Mouse (Mus musculus): ENCODE measurements around the gene Gnptg. TPM values are rescaled to one million over a fixed set of nuclear protein-coding genes. Genes with fewer than 3 reads are reported as not detected.

The Gnptg gene
- total RNA-seq, 1 experiment, result 17.3 TPM

DNA sequence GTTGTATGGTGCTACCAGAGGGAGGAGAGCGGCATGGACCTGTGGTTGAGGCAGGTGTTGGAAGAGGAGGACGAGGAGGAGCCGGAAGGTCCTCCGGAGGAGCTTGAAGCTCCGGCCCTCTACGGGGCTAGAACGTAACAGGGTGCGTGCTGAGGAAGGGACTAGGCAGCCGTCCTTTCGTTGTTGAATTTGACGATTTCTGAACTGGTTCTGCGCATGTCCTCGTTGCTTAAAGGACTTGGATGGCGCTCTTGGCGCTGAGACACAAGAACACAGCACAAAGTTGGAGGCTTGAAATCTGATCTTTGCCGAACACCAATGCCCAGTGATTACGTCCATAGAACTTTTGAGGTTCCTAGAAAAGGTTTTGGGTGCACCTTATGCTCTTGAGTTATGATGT, 55.0 kb downstream of the Gnptg start:
- DNase-seq (ENCODE audit: low read depth, low spot score), result no peak
- no peaks in the 10 kb centered on the region for H3K9me3 ChIP-seq (ENCODE audit: control insufficient read depth, insufficient read depth, low read depth, low read length)
- peak overlapping the region; percentile 83 for H3K9ac ChIP-seq (ENCODE audit: insufficient read depth, low read depth, low read length, poor library complexity, severe bottlenecking)
- in situ Hi-C loops (cut with MboI; ENCODE audit: low sequenced_read_pairs in 2 of 2, unreplicated experiment in 2 of 2), result no loop called here
- H3K27ac ChIP-seq (ENCODE audit: insufficient read depth, low read depth, low read length, poor library complexity, severe bottlenecking), result no peak overlapping the region
- 0 out of 2 replicates have a peak, but pooled peaks cover 2% of the 10 kb centered on the region for H3K36me3 ChIP-seq (ENCODE audit: control insufficient read depth, insufficient read depth, low read length, poor library complexity, severe bottlenecking)
- TF ChIP-seq CHD2 (IDR thresholded peaks at IDR 0.05; ENCODE audit: low read depth, low read length) (no peak), MAFK (IDR thresholded peaks at IDR 0.05; ENCODE audit: insufficient read depth, low read depth, low read length) (no peak), ZC3H11A (IDR thresholded peaks at IDR 0.05; ENCODE audit: borderline replicate concordance, low read depth, low read length) (no peak), HCFC1 (IDR thresholded peaks at IDR 0.05; ENCODE audit: borderline replicate concordance, insufficient read depth, low read length) (no peak), ZNF384 (IDR thresholded peaks at IDR 0.05; ENCODE audit: low read depth, low read length) (no peak)
- H3K4me1 ChIP-seq (ENCODE audit: control insufficient read depth in 2 of 2, insufficient read depth in 2 of 2, low read length in 2 of 2, poor library complexity in 1 of 2), result peaks cover 0 to 2% of the 10 kb centered on the region in 2 experiments; a peak in 1 of 4 replicates
- peak overlapping the region; percentile 81 to 86 for H3K4me3 ChIP-seq (ENCODE audit: insufficient read depth in 1 of 2, low read depth in 1 of 2, low read length in 2 of 2, poor library complexity in 1 of 2, severe bottlenecking in 1 of 2)

DNA sequence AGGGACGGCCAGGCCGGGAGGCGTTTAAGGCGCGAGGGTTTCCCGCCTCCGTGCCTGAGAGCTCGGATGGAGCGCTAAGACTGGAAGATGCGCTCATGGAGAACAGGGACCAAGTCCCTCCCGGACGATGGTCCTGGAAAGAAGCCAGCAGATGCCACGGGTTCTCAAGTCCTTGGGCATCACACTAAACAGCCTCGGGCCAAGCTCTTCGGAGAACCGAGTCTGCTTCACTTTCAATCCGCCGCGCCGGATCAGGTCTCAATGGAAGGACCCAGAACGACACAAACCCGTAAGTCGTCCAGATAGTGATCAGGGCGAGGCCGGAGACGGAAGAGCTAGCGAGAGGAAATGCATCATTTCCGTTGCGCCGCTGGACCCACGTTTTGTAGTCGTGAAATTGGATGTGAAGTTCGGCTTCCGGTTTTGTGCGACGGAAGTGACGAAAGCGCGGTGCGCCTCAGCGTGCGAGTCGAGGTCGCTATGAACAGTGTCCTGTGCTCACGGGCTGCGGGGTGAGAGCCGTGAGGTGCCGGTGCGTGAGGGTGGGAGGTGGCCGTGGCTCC, 55.7 kb downstream of the Gnptg start, which contains the start of gene BC003965:
TSS of gene BC003965 (plus strand) at position 426 of the 563 bp plus-strand sequence.
- H3K4me3 ChIP-seq (ENCODE audit: insufficient read depth in 1 of 2, low read depth in 1 of 2, low read length in 2 of 2, poor library complexity in 1 of 2, severe bottlenecking in 1 of 2), result peak within 1 kb of the TSS; percentile 81 to 86
- in situ Hi-C loops (cut with MboI; ENCODE audit: low sequenced_read_pairs in 2 of 2, unreplicated experiment in 2 of 2), result no loop called here
- peak within 1 kb of the TSS; percentile 88 for H3K9ac ChIP-seq (ENCODE audit: insufficient read depth, low read depth, low read length, poor library complexity, severe bottlenecking)
- 0 out of 2 replicates have a peak, but pooled peaks cover 2% of the 10 kb centered on the region for H3K36me3 ChIP-seq (ENCODE audit: control insufficient read depth, insufficient read depth, low read length, poor library complexity, severe bottlenecking)
- DNase-seq (ENCODE audit: low read depth, low spot score), result peak; percentile 97
- no peaks in the 10 kb centered on the region for H3K9me3 ChIP-seq (ENCODE audit: control insufficient read depth, insufficient read depth, low read depth, low read length)
- peak; percentile 98 for TF ChIP-seq HCFC1 (IDR thresholded peaks at IDR 0.05; ENCODE audit: borderline replicate concordance, insufficient read depth, low read length)
- no peak for TF ChIP-seq CHD2 (IDR thresholded peaks at IDR 0.05; ENCODE audit: low read depth, low read length)
- no peaks in the 10 kb centered on the region; a peak in 1 of 4 replicates for H3K4me1 ChIP-seq (ENCODE audit: control insufficient read depth in 2 of 2, insufficient read depth in 2 of 2, low read length in 2 of 2, poor library complexity in 1 of 2)
- peak within 1 kb of the TSS; percentile 70 for H3K27ac ChIP-seq (ENCODE audit: insufficient read depth, low read depth, low read length, poor library complexity, severe bottlenecking)

Other genes with a start within 250 kb of the Gnptg start
- gene Cramp1l, start 224.3 kb downstream of the Gnptg start, total RNA-seq (2012; rRNA removed), result 9.1 and 11.6 TPM in 2 replicates
- 8.1 and 12.1 TPM in 2 replicates for gene Ift140, start 224.0 kb downstream of the Gnptg start, total RNA-seq (2012; rRNA removed)
- gene Tmem204, start 156.5 kb downstream of the Gnptg start, total RNA-seq (2012; rRNA removed), result 0.32 and 0.62 TPM in 2 replicates
- 34.2 and 47.3 TPM in 2 replicates for gene Telo2, start 124.2 kb downstream of the Gnptg start, total RNA-seq (2012; rRNA removed)
- not detected in 2 replicates for gene Ptx4, start 119.4 kb downstream of the Gnptg start, total RNA-seq (2012; rRNA removed)
- gene Clcn7, start 106.7 kb downstream of the Gnptg start, total RNA-seq (2012; rRNA removed), result 35.0 and 62.4 TPM in 2 replicates
- 0.18 and 0.32 TPM in 2 replicates for gene Ccdc154, start 77.7 kb downstream of the Gnptg start, total RNA-seq (2012; rRNA removed)
- not detected in 2 replicates for gene Gm38655, start 64.7 kb downstream of the Gnptg start, total RNA-seq (2012; rRNA removed)
- 22.8 and 25.5 TPM in 2 replicates for gene BC003965, start 55.6 kb downstream of the Gnptg start, total RNA-seq (2012; rRNA removed)
- 12.4 and 14.8 TPM in 2 replicates for gene Unkl, start 51.7 kb downstream of the Gnptg start, total RNA-seq (2012; rRNA removed)
- 32.3 and 34.9 TPM in 2 replicates for gene Tsr3, start within 50 bp of the Gnptg start, total RNA-seq (2012; rRNA removed)
- gene Baiap3, start 16.2 kb upstream of the Gnptg start, total RNA-seq (2012; rRNA removed), result 1.4 and 1.9 TPM in 2 replicates
- gene Ube2i, start 34.5 kb upstream of the Gnptg start, total RNA-seq (2012; rRNA removed), result 427 and 443 TPM in 2 replicates
- gene Prss34, start 58.3 kb upstream of the Gnptg start, total RNA-seq (2012; rRNA removed), result not detected in 2 replicates
- gene Prss28, start 68.5 kb upstream of the Gnptg start, total RNA-seq (2012; rRNA removed), result not detected in 2 replicates
- gene Prss29, start 78.5 kb upstream of the Gnptg start, total RNA-seq (2012; rRNA removed), result not detected in 2 replicates
- not detected in 2 replicates for gene Tpsab1, start 105.4 kb upstream of the Gnptg start, total RNA-seq (2012; rRNA removed)
- not detected in 2 replicates for gene Tpsb2, start 126.2 kb upstream of the Gnptg start, total RNA-seq (2012; rRNA removed)
- gene Tpsg1, start 129.1 kb upstream of the Gnptg start, total RNA-seq (2012; rRNA removed), result not detected in 2 replicates
- 2.1 and 5.3 TPM in 2 replicates for gene Cacna1h, start 193.7 kb upstream of the Gnptg start, total RNA-seq (2012; rRNA removed)
- 0.16 TPM in 1 of 2 replicates, not detected in the other for gene Tekt4, start 214.5 kb upstream of the Gnptg start, total RNA-seq (2012; rRNA removed)

All from ES-E14 (cell line).